Mouse (Mus musculus): ENCODE data around the gene Nup85. TPM values are rescaled to one million over a fixed set of nuclear protein-coding genes. Genes with fewer than 3 reads are reported as not detected.

Gene Nup85
- polyA plus RNA-seq (2017; shearing (Covaris generic)) = 76.6 TPM

DNA sequence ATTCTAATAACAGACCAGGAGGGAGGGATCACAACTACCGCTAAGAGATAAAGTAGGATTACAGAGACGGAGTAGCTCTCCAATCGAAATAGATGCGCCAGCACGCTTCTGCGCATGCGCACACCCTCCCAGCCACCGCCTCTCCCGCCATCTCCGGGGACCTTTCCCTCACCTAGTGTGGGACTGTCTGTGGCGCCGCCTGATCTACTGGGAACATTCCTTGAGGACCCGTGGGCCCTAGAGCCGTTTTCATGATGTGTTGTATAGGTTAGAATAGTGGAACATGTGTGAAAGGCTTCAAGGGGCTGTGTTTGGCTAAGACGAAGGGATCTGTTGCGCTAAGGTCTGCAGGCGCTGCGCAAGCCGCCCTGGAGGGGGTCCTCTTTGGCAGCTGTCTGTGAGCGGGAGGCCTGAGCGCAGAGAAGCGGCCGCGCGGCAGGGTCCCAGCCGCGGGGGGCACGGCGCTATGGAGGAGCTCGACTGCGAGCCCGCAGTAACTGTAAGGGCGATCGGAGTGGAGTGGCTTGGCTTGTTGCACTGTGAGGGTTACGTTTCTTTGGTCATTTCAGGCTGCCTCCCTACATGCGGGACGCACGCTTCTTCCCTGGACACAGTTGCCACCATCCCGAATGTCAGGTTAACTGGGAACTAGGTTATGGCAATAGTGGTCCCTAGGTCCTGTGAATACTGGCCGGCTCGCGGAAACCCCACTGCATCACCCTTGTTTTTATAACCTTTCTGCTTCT lies at the start of gene Nup85:
Nup85 (plus strand) TSS at position 371 of the 746 bp plus-strand sequence.

DNA sequence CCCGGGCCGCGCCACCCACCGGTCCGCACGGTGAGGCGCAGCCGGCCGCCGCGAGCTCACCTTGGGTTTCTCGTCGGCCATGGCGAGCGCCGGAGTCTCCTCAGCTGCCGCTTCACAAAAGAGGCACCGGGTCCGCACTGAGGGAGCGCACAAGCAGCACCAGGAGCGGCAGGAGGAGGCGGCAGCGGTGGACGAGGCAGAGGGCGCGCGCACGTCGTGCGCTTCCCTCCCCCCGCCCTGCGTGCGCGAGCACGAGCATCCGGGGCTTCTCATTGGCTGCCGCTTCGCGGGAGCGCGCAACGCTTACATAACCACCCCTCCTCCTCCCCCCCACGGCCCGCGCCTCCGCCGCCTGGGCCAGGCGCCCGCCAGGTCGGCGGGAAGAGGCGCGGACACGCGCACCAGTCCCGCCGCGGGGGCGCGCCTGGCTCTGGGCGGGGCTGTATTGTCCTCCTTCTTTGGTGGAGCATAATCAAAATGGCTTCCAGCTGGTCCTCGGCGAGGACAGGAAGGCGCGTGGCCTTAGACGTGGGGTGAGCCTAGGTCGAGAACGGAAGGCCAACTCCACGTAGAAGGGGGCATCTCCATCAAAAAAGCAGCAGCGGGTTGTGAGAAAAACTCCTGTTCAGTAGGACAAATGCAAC lies 28.1 kb upstream of the Nup85 start, which contains the start of gene Sumo2:
Sumo2 (minus strand) TSS at position 239 of the 644 bp plus-strand sequence.

GRCm38 (mm10) chr11:115603476-115604303 lies 39.5 kb downstream of the Nup85 start, which contains the start of the genes Mrps7 and Gga3:
Mrps7 (plus strand) TSS chr11:115603925.
Gga3 (minus strand) TSS chr11:115604051.

GRCm38 (mm10) chr11:115612410-115613137 lies 48.3 kb downstream of the Nup85 start, which contains the start of gene Mif4gd:
Mif4gd (minus strand) TSS chr11:115612969.

GRCm38 (mm10) chr11:115627705-115628464 lies 63.7 kb downstream of the Nup85 start, which contains the start of gene Slc25a19:
Slc25a19 (minus strand) TSS chr11:115628295.

Other genes starting within 250 kb of the Nup85 start
- gene Ush1g, start 242.4 kb upstream of the Nup85 start, polyA plus RNA-seq (2017; shearing (Covaris generic)) = not detected
- gene Otop3, start 229.7 kb upstream of the Nup85 start, polyA plus RNA-seq (2017; shearing (Covaris generic)) = not detected
- 60.2 TPM for gene Hid1, start 196.7 kb upstream of the Nup85 start, polyA plus RNA-seq (2017; shearing (Covaris generic))
- 0.55 TPM for gene Cdr2l, start 182.5 kb upstream of the Nup85 start, polyA plus RNA-seq (2017; shearing (Covaris generic))
- gene Mrpl58, start 160.7 kb upstream of the Nup85 start, polyA plus RNA-seq (2017; shearing (Covaris generic)) = 102 TPM
- 486 TPM for gene Atp5h, start 144.5 kb upstream of the Nup85 start, polyA plus RNA-seq (2017; shearing (Covaris generic))
- 106 TPM for gene Kctd2, start 144.3 kb upstream of the Nup85 start, polyA plus RNA-seq (2017; shearing (Covaris generic))
- gene Trim80, start 123.9 kb upstream of the Nup85 start, polyA plus RNA-seq (2017; shearing (Covaris generic)) = not detected
- gene Slc16a5, start 102.0 kb upstream of the Nup85 start, polyA plus RNA-seq (2017; shearing (Covaris generic)) = 14.1 TPM
- 65.1 TPM for gene Armc7, start 88.8 kb upstream of the Nup85 start, polyA plus RNA-seq (2017; shearing (Covaris generic))
- gene Nt5c, start 72.6 kb upstream of the Nup85 start, polyA plus RNA-seq (2017; shearing (Covaris generic)) = 244 TPM
- gene Jpt1, start 50.0 kb upstream of the Nup85 start, polyA plus RNA-seq (2017; shearing (Covaris generic)) = 310 TPM
- 541 TPM for gene Sumo2, start 28.2 kb upstream of the Nup85 start, polyA plus RNA-seq (2017; shearing (Covaris generic))
- gene Mrps7, start 39.5 kb downstream of the Nup85 start, polyA plus RNA-seq (2017; shearing (Covaris generic)) = 62.9 TPM
- gene Gga3, start 39.6 kb downstream of the Nup85 start, polyA plus RNA-seq (2017; shearing (Covaris generic)) = 51.5 TPM
- gene Mif4gd, start 48.5 kb downstream of the Nup85 start, polyA plus RNA-seq (2017; shearing (Covaris generic)) = 168 TPM
- 27.4 TPM for gene Slc25a19, start 63.9 kb downstream of the Nup85 start, polyA plus RNA-seq (2017; shearing (Covaris generic))
- gene Grb2, start 144.2 kb downstream of the Nup85 start, polyA plus RNA-seq (2017; shearing (Covaris generic)) = 176 TPM
- gene Tmem94, start 201.0 kb downstream of the Nup85 start, polyA plus RNA-seq (2017; shearing (Covaris generic)) = 20.7 TPM
- gene Caskin2, start 249.2 kb downstream of the Nup85 start, polyA plus RNA-seq (2017; shearing (Covaris generic)) = 0.30 TPM